Mouse (Mus musculus) neural tube, embryonic 15.5 days (tissue): ENCODE measurements at regions not wholly inside any gene's neighbourhood (a gene's known extent, or its start where the extent isn't known, plus 50 kb on each side); places are given as distances from the start of the nearest gene placed in this dataset.
"Not testable (repeated sequence)": the region's sequence is repeated elsewhere in the genome, so short reads cannot be mapped to it uniquely, and the experiment has no call there.

Source experiments
- ATAC-seq: fragments of 200-750 bp; cut with Nextera tagmentation; 2 replicates; pipeline ENCODE4 v1.8.0; 2017; ENCODE audit warnings: mild to moderate bottlenecking, moderate TSS enrichment, moderate library complexity; ENCODE audit not compliant: low FRiP score
- H3K27ac ChIP-seq: fragments of 300-500 bp; sonication (generic); replicated peaks from 2 replicates; pipeline ENCODE4 v1.5.1; 2015; ENCODE audit warnings: mild to moderate bottlenecking, inconsistent platforms
- H3K27me3 ChIP-seq: fragments of 300-500 bp; sonication (generic); replicated peaks from 2 replicates; pipeline ENCODE4 v1.6.1; 2015; ENCODE audit warnings: inconsistent platforms
- H3K36me3 ChIP-seq: fragments of 300-500 bp; sonication (generic); 2 replicates; pipeline ENCODE4 v1.6.1; 2015; ENCODE audit warnings: inconsistent platforms
- H3K4me1 ChIP-seq: fragments of 300-500 bp; sonication (generic); 2 replicates; pipeline ENCODE4 v1.6.1; 2015; ENCODE audit warnings: inconsistent platforms
- H3K4me2 ChIP-seq: fragments of 300-500 bp; sonication (generic); 2 replicates; pipeline ENCODE4 v1.6.1; 2015; ENCODE audit warnings: inconsistent platforms, mild to moderate bottlenecking, moderate library complexity
- H3K4me3 ChIP-seq: fragments of 300-500 bp; sonication (generic); replicated peaks from 2 replicates; pipeline ENCODE4 v1.5.1; 2015; ENCODE audit warnings: mild to moderate bottlenecking, inconsistent platforms
- H3K9ac ChIP-seq: fragments of 300-500 bp; sonication (generic); replicated peaks from 2 replicates; pipeline ENCODE4 v1.6.1; 2015; ENCODE audit warnings: mild to moderate bottlenecking, inconsistent platforms
- H3K9me3 ChIP-seq: fragments of 300-500 bp; sonication (generic); replicated peaks from 2 replicates; pipeline ENCODE4 v1.6.1; 2016; ENCODE audit warnings: inconsistent platforms
- WGBS: fragments of 180-500 bp; shearing (Covaris S2); methylation state at CpG from one replicate; pipeline ENCODE4 v1.1.7; 2015; ENCODE audit warnings: mixed read lengths; 5-methylcytosine and 5-hydroxymethylcytosine counted together

DNA sequence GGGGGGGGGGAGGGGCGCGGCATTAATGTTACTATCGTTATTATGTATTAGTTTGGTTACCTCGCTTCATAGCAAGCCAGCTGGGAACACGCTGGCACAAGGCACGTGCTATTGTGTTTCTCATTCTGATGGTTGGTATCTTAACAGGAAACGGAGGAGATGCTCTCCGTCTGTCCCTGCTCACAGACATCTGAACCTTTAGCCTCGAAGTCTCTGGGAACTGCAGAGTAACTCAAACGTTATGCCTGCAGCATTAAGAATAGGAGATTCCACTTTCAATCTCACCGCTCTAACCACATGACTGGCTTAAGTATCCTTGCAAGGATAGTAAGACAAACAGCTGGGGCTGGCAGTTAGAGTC is 80.0 kb downstream of the Nfkbiz start:
- H3K4me1 ChIP-seq: no peaks in the 10 kb centered on the region
- H3K9me3 ChIP-seq: no peaks in the 10 kb centered on the region
- 55% methylated on average over 9 of the region's 11 CpGs for WGBS
- H3K4me2 ChIP-seq: peak overlapping the region; percentile 11; the same call in 1 of the 2 replicates
- H3K36me3 ChIP-seq: no peaks in the 10 kb centered on the region
- no peak overlapping the region for H3K9ac ChIP-seq
- no peak overlapping the region for H3K27ac ChIP-seq
- no peak overlapping the region for H3K4me3 ChIP-seq
- ATAC-seq: no peak
- H3K27me3 ChIP-seq: no peaks in the 10 kb centered on the region

GRCm38 (mm10) chr16:55757952-55758706 is 80.6 kb downstream of the Nfkbiz start:
- Histone ChIP-seq H3K9ac (no peak overlapping the region), H3K4me1 (no peaks in the 10 kb centered on the region), H3K27me3 (no peaks in the 10 kb centered on the region), H3K36me3 (no peaks in the 10 kb centered on the region), H3K4me2 (0 out of 2 replicates have a peak overlapping the region, but pooled peaks have one; percentile 11), H3K27ac (no peak overlapping the region), H3K9me3 (no peaks in the 10 kb centered on the region), H3K4me3 (no peak overlapping the region)
- ATAC-seq: no peak
- 37% methylated on average over 5 of the region's 5 CpGs for WGBS

- not testable (repeated sequence) for ATAC-seq
- 87% methylated on average over 3 of the region's 3 CpGs for WGBS
Measured at GRCm38 (mm10) chr16:55757422-55757815, 81.3 kb downstream of the Nfkbiz start.

DNA sequence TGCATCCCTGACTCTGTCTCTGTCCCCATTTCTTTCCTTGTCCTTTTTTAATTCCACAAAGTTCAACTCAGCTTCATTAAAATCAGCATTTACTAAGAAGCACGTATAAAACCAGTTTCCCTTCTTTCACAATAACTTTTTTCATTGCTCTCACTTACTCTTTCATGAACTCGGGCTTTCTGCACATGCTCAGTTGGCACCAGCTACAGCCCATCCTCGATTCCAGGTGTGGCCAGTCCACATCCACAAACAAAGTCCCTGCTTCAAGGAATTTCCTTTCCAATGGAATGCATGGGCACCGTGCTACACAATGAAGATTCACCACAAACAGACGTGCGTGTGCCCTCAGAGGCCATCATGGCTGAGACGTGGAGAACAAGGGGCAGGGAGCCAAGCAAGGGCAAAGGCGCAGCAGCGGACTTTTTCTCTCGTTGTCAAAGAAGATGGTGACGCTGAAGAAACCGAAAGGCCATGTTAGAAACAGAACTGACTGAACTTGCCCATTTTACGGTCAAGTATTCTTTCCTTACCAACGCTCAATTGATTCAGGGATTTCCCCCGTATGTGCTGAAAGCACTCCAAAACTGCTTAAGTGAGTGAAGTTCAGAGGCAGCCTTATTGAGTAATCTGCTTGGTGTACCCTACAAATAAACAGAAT is 81.8 kb downstream of the Nfkbiz start:
- Histone ChIP-seq H3K27me3 (no peaks in the 10 kb centered on the region), H3K36me3 (no peaks in the 10 kb centered on the region), H3K9me3 (no peaks in the 10 kb centered on the region), H3K4me2 (no peak overlapping the region), H3K4me1 (no peaks in the 10 kb centered on the region), H3K4me3 (no peak overlapping the region), H3K27ac (no peak overlapping the region), H3K9ac (no peak overlapping the region)
- no peak for ATAC-seq
- 89% methylated on average over 15 of the region's 15 CpGs for WGBS

More at GRCm38 (mm10) chr16:55757422-55757815, 81.3 kb downstream of the Nfkbiz start:
- H3K36me3 ChIP-seq, H3K27me3 ChIP-seq, H3K4me1 ChIP-seq, H3K4me2 ChIP-seq, H3K9me3 ChIP-seq, H3K27ac ChIP-seq, H3K4me3 ChIP-seq, H3K9ac ChIP-seq: not testable (repeated sequence)

- ATAC-seq: no peak
- Histone ChIP-seq H3K27ac (no peak overlapping the region), H3K36me3 (no peaks in the 10 kb centered on the region), H3K9ac (no peak overlapping the region), H3K27me3 (no peaks in the 10 kb centered on the region), H3K4me2 (no peak overlapping the region), H3K4me1 (no peaks in the 10 kb centered on the region), H3K9me3 (no peaks in the 10 kb centered on the region), H3K4me3 (no peak overlapping the region)
- 79% methylated on average over 6 of the region's 6 CpGs for WGBS
Measured at GRCm38 (mm10) chr16:55755309-55755832, 83.3 kb downstream of the Nfkbiz start.

DNA sequence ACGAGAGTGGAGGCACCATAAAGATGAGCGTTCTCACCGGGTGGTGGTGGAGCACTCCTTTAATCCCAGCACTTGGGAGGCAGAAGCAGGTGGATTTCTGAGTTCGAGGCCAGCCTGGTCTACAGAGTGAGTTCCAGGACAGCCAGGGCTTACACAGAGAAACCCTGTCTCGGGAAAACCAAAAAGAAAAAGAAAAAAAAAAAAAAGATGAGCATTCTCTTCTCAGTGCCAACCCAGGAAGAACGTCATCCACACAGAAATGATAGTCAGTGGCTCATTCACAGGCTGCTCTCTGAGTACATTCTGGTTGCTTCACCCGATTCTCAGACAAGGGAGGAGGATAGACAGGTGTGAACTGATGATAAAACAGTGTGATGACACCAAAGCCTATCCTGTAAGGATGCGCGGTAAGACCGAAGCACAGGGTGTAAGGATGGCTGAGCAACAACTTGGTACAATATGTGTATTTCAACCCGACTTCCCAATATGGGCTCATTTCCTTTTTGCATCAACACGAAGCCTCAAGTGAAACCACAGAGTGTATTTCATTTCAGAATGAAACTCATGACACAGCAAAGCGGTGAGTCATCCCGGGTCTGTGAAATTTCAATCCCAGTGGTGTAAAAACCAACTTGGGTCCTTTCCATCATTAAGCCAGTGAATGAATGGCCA is 84.5 kb downstream of the Nfkbiz start:
- no peak overlapping the region for H3K4me2 ChIP-seq
- H3K27me3 ChIP-seq: no peaks in the 10 kb centered on the region
- no peak overlapping the region for H3K9ac ChIP-seq
- ATAC-seq: no peak
- 93% methylated on average over 14 of the region's 14 CpGs for whole genome bisulfite sequencing
- H3K9me3 ChIP-seq: no peaks in the 10 kb centered on the region
- no peaks in the 10 kb centered on the region for H3K4me1 ChIP-seq
- H3K4me3 ChIP-seq: no peak overlapping the region
- H3K36me3 ChIP-seq: no peaks in the 10 kb centered on the region
- H3K27ac ChIP-seq: no peak overlapping the region

DNA sequence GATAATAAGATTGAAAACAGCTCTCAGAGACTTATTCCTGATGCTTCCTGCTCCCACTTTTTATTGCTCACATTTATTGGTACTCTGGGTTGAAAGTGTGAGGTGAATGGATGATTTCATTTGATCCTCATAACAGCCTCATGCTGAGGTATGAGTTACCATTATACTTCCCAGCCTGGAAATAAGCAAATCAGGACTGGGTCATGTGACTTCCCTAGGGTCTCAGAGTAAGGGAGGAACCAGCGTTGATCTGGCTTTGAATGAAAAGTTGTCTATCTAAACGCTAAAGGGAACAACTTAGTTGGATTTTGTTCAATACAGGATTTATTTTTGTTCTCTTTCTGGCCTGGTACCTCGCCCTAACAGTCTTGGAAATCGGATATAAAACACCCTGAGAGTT is 85.3 kb downstream of the Nfkbiz start:
- 86% methylated on average over 4 of the region's 4 CpGs for WGBS

GRCm38 (mm10) chr16:55747250-55747649 is 91.4 kb downstream of the Nfkbiz start:
- Histone ChIP-seq H3K4me2 (no peak overlapping the region), H3K36me3 (no peaks in the 10 kb centered on the region), H3K4me1 (no peaks in the 10 kb centered on the region), H3K27ac (no peak overlapping the region), H3K9ac (no peak overlapping the region), H3K9me3 (no peaks in the 10 kb centered on the region), H3K4me3 (no peak overlapping the region), H3K27me3 (no peaks in the 10 kb centered on the region)
- ATAC-seq: no peak
- 81% methylated on average over 2 of the region's 2 CpGs for WGBS

More for the DNA sequence above, 85.3 kb downstream of the Nfkbiz start:
- no peaks in the 10 kb centered on the region for H3K4me1 ChIP-seq
- H3K9me3 ChIP-seq: no peaks in the 10 kb centered on the region
- no peak overlapping the region for H3K4me2 ChIP-seq
- H3K36me3 ChIP-seq: no peaks in the 10 kb centered on the region
- no peak overlapping the region for H3K9ac ChIP-seq
- ATAC-seq: no peak
- no peaks in the 10 kb centered on the region for H3K27me3 ChIP-seq
- H3K4me3 ChIP-seq: no peak overlapping the region
- no peak overlapping the region for H3K27ac ChIP-seq

- H3K4me1 ChIP-seq: no peaks in the 10 kb centered on the region
- no peak overlapping the region for H3K9ac ChIP-seq
- no peak overlapping the region for H3K27ac ChIP-seq
- H3K4me2 ChIP-seq: no peak overlapping the region
- no peaks in the 10 kb centered on the region for H3K36me3 ChIP-seq
- 64% methylated on average over 3 of the region's 3 CpGs for WGBS
- H3K4me3 ChIP-seq: no peak overlapping the region
- H3K27me3 ChIP-seq: no peaks in the 10 kb centered on the region
- no peaks in the 10 kb centered on the region for H3K9me3 ChIP-seq
- ATAC-seq: no peak
Measured at GRCm38 (mm10) chr16:55746159-55746558, 92.5 kb downstream of the Nfkbiz start.

DNA sequence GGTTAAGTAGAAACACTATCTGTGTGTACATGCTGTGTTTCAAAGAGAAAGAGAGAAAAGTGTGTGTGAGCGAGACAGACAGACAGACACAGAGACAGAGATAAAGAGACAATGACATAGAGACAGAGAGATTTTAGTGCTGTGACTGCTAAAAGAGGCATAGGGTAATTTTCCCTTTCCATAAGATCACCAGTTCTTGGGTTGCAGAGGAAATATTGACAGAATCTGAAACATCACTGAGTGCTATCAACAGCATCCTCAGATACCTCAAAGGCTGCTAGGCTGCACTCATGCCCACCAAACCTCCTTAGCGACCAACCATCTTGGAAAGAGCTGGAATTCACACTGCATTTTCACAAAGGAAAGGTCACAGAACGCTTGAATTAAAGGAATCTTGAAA is 93.6 kb downstream of the Nfkbiz start:
- ATAC-seq: no peak
- Histone ChIP-seq H3K9me3 (no peaks in the 10 kb centered on the region), H3K4me2 (no peak overlapping the region), H3K27me3 (no peaks in the 10 kb centered on the region), H3K4me3 (no peak overlapping the region), H3K27ac (no peak overlapping the region), H3K36me3 (no peaks in the 10 kb centered on the region), H3K9ac (no peak overlapping the region), H3K4me1 (no peaks in the 10 kb centered on the region)
- 81% methylated on average over 3 of the region's 3 CpGs for WGBS

- H3K9ac ChIP-seq: no peak overlapping the region
- no peaks in the 10 kb centered on the region for H3K27me3 ChIP-seq
- H3K27ac ChIP-seq: no peak overlapping the region
- no peak overlapping the region for H3K4me2 ChIP-seq
- no peaks in the 10 kb centered on the region for H3K4me1 ChIP-seq
- H3K9me3 ChIP-seq: no peaks in the 10 kb centered on the region
- no peak overlapping the region for H3K4me3 ChIP-seq
- no peak for ATAC-seq
- WGBS: 94% methylated on average over 2 of the region's 2 CpGs
- H3K36me3 ChIP-seq: no peaks in the 10 kb centered on the region
Measured at GRCm38 (mm10) chr16:55741099-55741863, 97.4 kb downstream of the Nfkbiz start.
